ENCODE assay signal across 22 mouse cellular contexts in the genomic region with DNA sequence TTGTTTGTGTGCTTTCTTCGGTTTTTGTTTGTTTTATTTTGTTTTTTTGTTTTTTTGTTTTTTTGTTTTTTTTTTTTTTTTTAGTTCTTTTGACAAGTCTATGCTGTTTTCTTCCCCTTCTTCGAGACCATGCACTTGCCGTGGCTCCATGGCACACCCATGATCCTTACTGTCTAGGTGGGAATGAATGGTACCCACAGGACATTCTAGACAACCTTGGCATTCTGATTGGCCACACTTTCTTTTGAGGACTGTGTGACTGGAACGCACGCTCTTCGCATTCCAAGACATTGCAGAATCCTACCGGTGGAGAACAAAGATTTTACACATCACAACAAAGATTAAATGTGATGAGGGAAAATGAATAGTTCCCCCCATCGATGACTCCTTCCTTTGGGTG.
"Had no signal": no experiment of that assay in that cellular context is flagged by ENCODE, and none has a peak within 500 bp of the region (broad histone marks: within the 10 kb centered on the region; RNA-seq: fewer than 3 reads in every experiment).

No protein-coding gene starts in this region.

- H3K36me3 ChIP-seq: liver, embryonic 13.5 days; liver, embryonic 15.5 days; lung, embryonic 15.5 days; neural tube, embryonic 13.5 days; neural tube, embryonic 15.5 days; stomach, embryonic 15.5 days had no signal

- H3K4me2 ChIP-seq: liver, embryonic 13.5 days; liver, embryonic 15.5 days; lung, embryonic 15.5 days; midbrain, embryonic 11.5 days; neural tube, embryonic 13.5 days; neural tube, embryonic 15.5 days; stomach, embryonic 15.5 days had no signal

- H3K9me3 ChIP-seq: liver, embryonic 13.5 days; liver, embryonic 15.5 days; lung, embryonic 15.5 days; neural tube, embryonic 13.5 days; neural tube, embryonic 15.5 days; stomach, embryonic 15.5 days had no signal

- H3K27me3 ChIP-seq: liver, embryonic 13.5 days; liver, embryonic 15.5 days; lung, embryonic 15.5 days; megakaryocyte, embryonic 14.5 days; neural tube, embryonic 13.5 days; neural tube, embryonic 15.5 days; stomach, embryonic 15.5 days had no signal

- H3K27ac ChIP-seq: liver, embryonic 13.5 days; liver, embryonic 15.5 days; lung, embryonic 15.5 days; macrophage; neural tube, embryonic 13.5 days; neural tube, embryonic 15.5 days; stomach, embryonic 15.5 days; stomach, postnatal 0 days had no signal

- H3K4me1 ChIP-seq: liver, embryonic 13.5 days; liver, embryonic 15.5 days; lung, embryonic 15.5 days; megakaryocyte, embryonic 14.5 days; neural tube, embryonic 13.5 days; neural tube, embryonic 15.5 days; stomach, embryonic 15.5 days had no signal

- H3K9ac ChIP-seq: liver, embryonic 13.5 days; liver, embryonic 15.5 days; liver, postnatal 0 days; lung, embryonic 15.5 days; neural tube, embryonic 13.5 days; neural tube, embryonic 15.5 days; stomach, embryonic 15.5 days had no signal

- ATAC-seq: liver, postnatal 0 days; lung, postnatal 0 days; midbrain, embryonic 16.5 days had no signal

- DNase-seq: liver, embryonic 13.5 days; liver, postnatal 0 days; lung, adult 2 months; lung, postnatal 14 days; lung, postnatal 36 days; retina, postnatal 1 day; right cerebral cortex, postnatal 14 days; thymus, adult 2 months; thymus, postnatal 25 days; thymus, postnatal 4 days had no signal

- H3K4me3 ChIP-seq: liver, embryonic 13.5 days; liver, embryonic 15.5 days; lung, embryonic 15.5 days; megakaryocyte, embryonic 14.5 days; myocyte; neural tube, embryonic 13.5 days; neural tube, embryonic 15.5 days; stomach, embryonic 15.5 days had no signal
